Mouse (Mus musculus) hindbrain, embryonic 11.5 days (tissue): ENCODE data around the gene Armc3. TPM values are rescaled to one million over a fixed set of nuclear protein-coding genes. Genes with fewer than 3 reads are reported as not detected.

Experiments
- ATAC-seq: fragments of 200-750 bp; cut with Nextera tagmentation; 2 replicates; pipeline ENCODE4 v1.8.0; 2017; ENCODE audit warnings: mild to moderate bottlenecking, moderate TSS enrichment, moderate library complexity; ENCODE audit not compliant: low FRiP score
- DNase-seq: peaks from one replicate; pipeline ENCODE4 v3.0.0-alpha.2; 2015; ENCODE audit warnings: low spot score
- H3K27ac ChIP-seq: fragments of 300-500 bp; sonication (generic); 2 replicates; pipeline ENCODE4 v1.5.1; 2014; ENCODE audit warnings: mild to moderate bottlenecking, low read depth, low read length
- H3K27me3 ChIP-seq: fragments of 300-500 bp; sonication (generic); 2 replicates; pipeline ENCODE4 v1.6.1; 2014; ENCODE audit warnings: mild to moderate bottlenecking, low read length, moderate library complexity, mixed read lengths; ENCODE audit not compliant: control insufficient read depth, insufficient read depth
- H3K36me3 ChIP-seq: fragments of 300-500 bp; sonication (generic); 2 replicates; pipeline ENCODE4 v1.6.1; 2014; ENCODE audit warnings: mild to moderate bottlenecking, low read length, moderate library complexity, mixed read lengths; ENCODE audit not compliant: control insufficient read depth, insufficient read depth
- H3K4me1 ChIP-seq: fragments of 300-500 bp; sonication (generic); replicated peaks from 2 replicates; pipeline ENCODE4 v1.6.1; 2014; ENCODE audit warnings: low read length, mixed read lengths; ENCODE audit not compliant: control insufficient read depth, insufficient read depth
- H3K4me2 ChIP-seq: fragments of 300-500 bp; sonication (generic); replicated peaks from 2 replicates; pipeline ENCODE4 v1.6.1; 2014; ENCODE audit warnings: mild to moderate bottlenecking, low read depth, low read length
- H3K4me3 ChIP-seq: fragments of 300-500 bp; sonication (generic); 2 replicates; pipeline ENCODE4 v1.5.1; 2014; ENCODE audit warnings: low read depth, low read length
- H3K9ac ChIP-seq: fragments of 300-500 bp; sonication (generic); 2 replicates; pipeline ENCODE4 v1.6.1; 2014; ENCODE audit warnings: low read depth, low read length
- H3K9me3 ChIP-seq: fragments of 300-500 bp; sonication (generic); 2 replicates; pipeline ENCODE4 v1.6.1; 2016; ENCODE audit warnings: low read length; ENCODE audit not compliant: control insufficient read depth
- WGBS: fragments of 180-500 bp; shearing (Covaris S2); extraction: QIAGEN DNeasy Blood & Tissue Kit; methylation state at CpG from one replicate; pipeline ENCODE4 v1.1.7; 2014; 5-methylcytosine and 5-hydroxymethylcytosine counted together
- polyA plus RNA-seq: library from polyadenylated mRNA; unstranded; fragments of >200 nt; fragmentation: Nextera tagmentation; extraction: Ambion mirVana; gene quantifications from 2 replicates; pipeline ENCODE4 v1.2.1, GENCODE M21; 2014

Armc3 gene
- polyA plus RNA-seq, 1 experiment from 2014 or later: 1.4 TPM

GRCm38 (mm10) chr2:19200112-19200511, 1.0 kb downstream of the Armc3 start:
- WGBS: 90% methylated on average over 1 of the region's 1 CpGs
- no peaks in the 10 kb centered on the region for H3K36me3 ChIP-seq
- no peak for ATAC-seq

GRCm38 (mm10) chr2:19201682-19202081, 2.6 kb downstream of the Armc3 start:
- no peak for ATAC-seq

More at GRCm38 (mm10) chr2:19200112-19200511, 1.0 kb downstream of the Armc3 start:
- H3K27ac ChIP-seq: no peak overlapping the region
- H3K9ac ChIP-seq: no peak overlapping the region
- H3K4me1 ChIP-seq: 0 out of 2 replicates have a peak, but pooled peaks cover 3% of the 10 kb centered on the region
- no peaks in the 10 kb centered on the region for H3K27me3 ChIP-seq
- no peak overlapping the region for H3K4me2 ChIP-seq
- no peaks in the 10 kb centered on the region for H3K9me3 ChIP-seq
- H3K4me3 ChIP-seq: no peak overlapping the region
- DNase-seq: no peak

GRCm38 (mm10) chr2:19234305-19234704, 35.2 kb downstream of the Armc3 start:
- no peak for DNase-seq
- no peaks in the 10 kb centered on the region for H3K36me3 ChIP-seq
- H3K27ac ChIP-seq: no peak overlapping the region
- no peaks in the 10 kb centered on the region for H3K27me3 ChIP-seq
- H3K9ac ChIP-seq: no peak overlapping the region
- no peak overlapping the region for H3K4me3 ChIP-seq
- ATAC-seq: no peak
- no peaks in the 10 kb centered on the region for H3K4me1 ChIP-seq
- H3K9me3 ChIP-seq: no peaks in the 10 kb centered on the region
- no peak overlapping the region for H3K4me2 ChIP-seq
- WGBS: 82% methylated on average over 5 of the region's 5 CpGs

More at GRCm38 (mm10) chr2:19201682-19202081, 2.6 kb downstream of the Armc3 start:
- Histone ChIP-seq H3K4me3 (no peak overlapping the region), H3K36me3 (no peaks in the 10 kb centered on the region), H3K4me2 (no peak overlapping the region), H3K27me3 (no peaks in the 10 kb centered on the region), H3K9ac (no peak overlapping the region), H3K4me1 (0 out of 2 replicates have a peak, but pooled peaks cover 3% of the 10 kb centered on the region), H3K27ac (no peak overlapping the region), H3K9me3 (no peaks in the 10 kb centered on the region)
- WGBS: 84% methylated on average over 2 of the region's 2 CpGs
- DNase-seq: no peak

GRCm38 (mm10) chr2:19235193-19235592, 36.1 kb downstream of the Armc3 start:
- Histone ChIP-seq H3K9ac (no peak overlapping the region), H3K27ac (no peak overlapping the region), H3K4me3 (no peak overlapping the region), H3K4me2 (no peak overlapping the region), H3K27me3 (no peaks in the 10 kb centered on the region), H3K36me3 (no peaks in the 10 kb centered on the region), H3K4me1 (no peaks in the 10 kb centered on the region), H3K9me3 (no peaks in the 10 kb centered on the region)
- no peak for ATAC-seq
- 91% methylated on average over 2 of the region's 2 CpGs for WGBS
- DNase-seq: no peak

GRCm38 (mm10) chr2:19235614-19236013, 36.5 kb downstream of the Armc3 start:
- peak; percentile 60; the same call in 1 of the 2 replicates for ATAC-seq
- Histone ChIP-seq H3K36me3 (no peaks in the 10 kb centered on the region), H3K4me3 (no peak overlapping the region), H3K27me3 (no peaks in the 10 kb centered on the region), H3K9me3 (no peaks in the 10 kb centered on the region), H3K4me1 (no peaks in the 10 kb centered on the region), H3K9ac (no peak overlapping the region), H3K4me2 (no peak overlapping the region), H3K27ac (no peak overlapping the region)
- 71% methylated on average over 4 of the region's 4 CpGs for WGBS
- no peak for DNase-seq

GRCm38 (mm10) chr2:19238771-19239170, 39.7 kb downstream of the Armc3 start:
- Histone ChIP-seq H3K4me2 (no peak overlapping the region), H3K4me3 (no peak overlapping the region), H3K27ac (no peak overlapping the region), H3K27me3 (no peaks in the 10 kb centered on the region), H3K9ac (no peak overlapping the region), H3K36me3 (no peaks in the 10 kb centered on the region), H3K9me3 (no peaks in the 10 kb centered on the region), H3K4me1 (no peaks in the 10 kb centered on the region)
- DNase-seq (peak; percentile 11), ATAC-seq (no peak)
- 63% methylated on average over 2 of the region's 2 CpGs for WGBS

GRCm38 (mm10) chr2:19249611-19250010, 50.5 kb downstream of the Armc3 start:
- Histone ChIP-seq H3K36me3 (no peaks in the 10 kb centered on the region), H3K9ac (no peak overlapping the region), H3K4me1 (no peaks in the 10 kb centered on the region), H3K9me3 (no peaks in the 10 kb centered on the region), H3K4me2 (no peak overlapping the region), H3K4me3 (no peak overlapping the region), H3K27ac (no peak overlapping the region), H3K27me3 (no peaks in the 10 kb centered on the region)
- WGBS: 91% methylated on average over 11 of the region's 11 CpGs
- DNase-seq: no peak
- no peak for ATAC-seq

- Histone ChIP-seq H3K4me2 (no peak overlapping the region), H3K4me3 (no peak overlapping the region), H3K4me1 (no peaks in the 10 kb centered on the region), H3K27me3 (no peaks in the 10 kb centered on the region), H3K9me3 (no peaks in the 10 kb centered on the region), H3K27ac (no peak overlapping the region), H3K36me3 (no peaks in the 10 kb centered on the region), H3K9ac (no peak overlapping the region)
- WGBS: 76% methylated on average over 3 of the region's 3 CpGs
- DNase-seq (no peak), ATAC-seq (no peak)
These were observed 55.9 kb downstream of the Armc3 start for GRCm38 (mm10) chr2:19255037-19255436.

- no peak for ATAC-seq
- Histone ChIP-seq H3K4me2 (no peak overlapping the region), H3K4me1 (no peaks in the 10 kb centered on the region)
These were observed 58.2 kb downstream of the Armc3 start for GRCm38 (mm10) chr2:19257255-19257654.

More at GRCm38 (mm10) chr2:19257255-19257654, 58.2 kb downstream of the Armc3 start:
- Histone ChIP-seq H3K27me3 (no peaks in the 10 kb centered on the region), H3K9ac (no peak overlapping the region), H3K9me3 (no peaks in the 10 kb centered on the region), H3K27ac (no peak overlapping the region), H3K4me3 (no peak overlapping the region), H3K36me3 (no peaks in the 10 kb centered on the region)
- DNase-seq: no peak
